Mouse (Mus musculus): ENCODE data around the gene Dap. TPM values are rescaled to one million over a fixed set of nuclear protein-coding genes. Genes with fewer than 3 reads are reported as not detected.

Dap gene
- polyA plus RNA-seq, 1 experiment, result 56.9 TPM

DNA sequence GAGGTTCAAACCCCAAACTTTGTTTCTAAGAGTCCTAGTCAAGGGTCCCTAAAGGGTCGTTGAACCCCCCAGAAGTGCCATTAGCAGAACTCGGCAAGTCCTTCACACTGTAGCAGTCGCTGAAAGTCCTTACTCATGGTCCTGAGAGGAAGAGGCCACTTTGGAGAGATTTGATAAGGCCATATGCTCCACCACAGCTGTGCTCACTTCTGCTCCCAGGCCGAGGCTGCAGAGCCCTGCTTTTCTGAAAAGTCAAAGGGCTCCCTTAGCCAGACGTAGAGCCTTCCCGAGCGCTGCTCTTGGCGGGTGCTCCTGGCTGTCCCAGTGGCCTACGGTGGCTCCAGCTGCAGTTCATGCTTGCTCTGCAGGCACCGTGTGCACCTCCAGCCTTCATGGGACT is 49.4 kb downstream of the Dap start:
- H3K27ac ChIP-seq (ENCODE audit: control insufficient read depth, insufficient read depth, low read depth, low read length, poor library complexity), result no peak overlapping the region
- no peaks in the 10 kb centered on the region for H3K4me1 ChIP-seq (ENCODE audit: control insufficient read depth, insufficient read depth, low read length)
- no peak for TF ChIP-seq POLR2A (IDR thresholded peaks at IDR 0.05; ENCODE audit: borderline replicate concordance, control insufficient read depth, low read depth, low read length)
- no peak for TF ChIP-seq CTCF (IDR thresholded peaks at IDR 0.05; ENCODE audit: control insufficient read depth, insufficient read depth, low read length)
- WGBS, result 21% methylated on average over 10 of the region's 10 CpGs
- H3K4me3 ChIP-seq (replicated peaks; ENCODE audit: control insufficient read depth, low read depth, low read length), result no peak overlapping the region

DNA sequence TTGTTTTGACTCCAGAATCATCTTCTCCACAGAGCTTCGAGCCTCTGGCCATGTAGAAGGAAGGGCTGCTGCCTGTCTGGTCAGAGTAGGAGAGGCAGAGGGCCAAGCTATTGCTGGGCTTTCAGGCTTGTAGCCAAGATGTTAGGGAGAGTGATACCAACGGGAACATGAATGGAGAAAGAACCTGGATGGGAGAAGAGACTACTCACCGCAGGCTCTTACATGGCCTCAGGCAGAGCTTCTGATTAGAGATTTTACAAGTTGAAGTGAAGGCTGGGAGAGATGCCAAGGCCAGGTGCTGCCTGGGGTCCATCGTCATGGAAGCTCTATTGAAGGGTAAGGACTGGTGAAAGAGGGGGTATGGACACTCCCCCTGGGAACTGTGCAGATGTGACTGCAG is 54.0 kb downstream of the Dap start:
- WGBS, result 74% methylated on average over 4 of the region's 4 CpGs
- no peak overlapping the region for H3K4me3 ChIP-seq (replicated peaks; ENCODE audit: control insufficient read depth, low read depth, low read length)
- no peak overlapping the region for H3K27ac ChIP-seq (ENCODE audit: control insufficient read depth, insufficient read depth, low read depth, low read length, poor library complexity)
- peaks cover 4% of the 10 kb centered on the region; the same call in 1 of the 2 replicates for H3K4me1 ChIP-seq (ENCODE audit: control insufficient read depth, insufficient read depth, low read length)
- TF ChIP-seq POLR2A (IDR thresholded peaks at IDR 0.05; ENCODE audit: borderline replicate concordance, control insufficient read depth, low read depth, low read length), result no peak
- no peak for TF ChIP-seq CTCF (IDR thresholded peaks at IDR 0.05; ENCODE audit: control insufficient read depth, insufficient read depth, low read length)

DNA sequence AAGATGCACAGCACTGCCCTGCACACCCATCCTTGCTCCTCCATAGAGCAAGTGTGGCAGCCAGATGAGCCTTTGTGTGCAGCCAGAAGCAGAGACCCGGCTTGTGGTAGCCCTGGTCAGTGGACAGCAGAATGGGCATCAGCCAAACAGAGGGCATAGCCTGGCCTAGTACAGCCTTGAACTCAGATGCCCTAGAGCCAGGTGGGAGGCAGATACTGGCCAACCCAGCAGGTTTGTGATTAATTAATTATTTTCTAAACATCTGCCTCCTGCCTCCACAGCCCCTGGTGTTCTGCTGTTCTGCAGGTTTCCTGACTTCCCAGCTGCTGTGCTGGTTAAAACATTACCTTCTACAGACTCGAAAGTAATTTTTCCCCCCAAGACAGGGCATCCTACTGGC is 55.0 kb downstream of the Dap start:
- WGBS, result 55% methylated on average over 2 of the region's 2 CpGs
- H3K4me3 ChIP-seq (replicated peaks; ENCODE audit: control insufficient read depth, low read depth, low read length), result no peak overlapping the region
- H3K4me1 ChIP-seq (ENCODE audit: control insufficient read depth, insufficient read depth, low read length), result peaks cover 4% of the 10 kb centered on the region; the same call in 1 of the 2 replicates
- no peak overlapping the region for H3K27ac ChIP-seq (ENCODE audit: control insufficient read depth, insufficient read depth, low read depth, low read length, poor library complexity)
- TF ChIP-seq CTCF (IDR thresholded peaks at IDR 0.05; ENCODE audit: control insufficient read depth, insufficient read depth, low read length) (no peak), POLR2A (IDR thresholded peaks at IDR 0.05; ENCODE audit: borderline replicate concordance, control insufficient read depth, low read depth, low read length) (no peak)

DNA sequence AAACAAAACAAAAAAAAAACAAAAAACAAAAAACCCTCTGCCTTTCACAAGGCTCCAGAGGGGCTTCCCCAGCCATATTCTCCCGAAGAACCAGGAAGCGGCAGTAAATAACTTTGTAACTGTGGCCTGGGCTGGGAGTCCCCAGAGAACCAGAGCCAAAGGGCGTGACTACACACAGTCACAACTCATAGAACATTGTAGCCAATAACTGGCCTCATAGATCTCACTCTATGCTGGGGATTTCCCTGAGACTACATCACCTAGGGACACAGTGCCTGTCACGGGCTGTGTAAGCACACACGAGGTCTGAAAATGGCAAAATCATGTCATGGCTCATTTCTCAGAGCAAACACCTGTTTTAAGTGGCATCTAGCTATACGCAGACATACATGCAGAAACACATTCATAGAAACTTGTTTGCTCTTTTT is 55.5 kb downstream of the Dap start:
- WGBS, result 31% methylated on average over 6 of the region's 6 CpGs
- TF ChIP-seq POLR2A (IDR thresholded peaks at IDR 0.05; ENCODE audit: borderline replicate concordance, control insufficient read depth, low read depth, low read length) (no peak), CTCF (IDR thresholded peaks at IDR 0.05; ENCODE audit: control insufficient read depth, insufficient read depth, low read length) (no peak)
- Histone ChIP-seq H3K4me3 (replicated peaks; ENCODE audit: control insufficient read depth, low read depth, low read length) (no peak overlapping the region), H3K4me1 (ENCODE audit: control insufficient read depth, insufficient read depth, low read length) (peaks cover 4% of the 10 kb centered on the region; the same call in 1 of the 2 replicates), H3K27ac (ENCODE audit: control insufficient read depth, insufficient read depth, low read depth, low read length, poor library complexity) (no peak overlapping the region)

DNA sequence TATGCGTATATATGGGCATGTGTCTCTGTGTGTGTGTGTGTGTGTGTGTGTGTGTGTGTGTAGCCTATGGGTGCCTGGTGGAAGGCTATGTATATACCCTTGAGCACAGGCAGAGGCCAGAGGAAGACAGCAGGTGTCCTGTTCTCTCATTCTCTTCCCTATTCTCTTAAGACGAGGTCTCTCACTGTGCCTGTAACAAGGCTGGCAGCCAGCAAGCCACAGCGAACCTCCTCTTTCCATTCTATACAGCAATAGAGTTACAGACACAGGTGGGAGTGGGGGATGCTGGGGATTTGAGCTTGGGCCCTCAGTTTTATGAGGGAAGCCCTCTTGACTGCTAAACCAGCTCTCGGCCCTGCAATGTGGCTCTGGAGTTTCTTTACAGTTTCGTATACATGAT is 55.9 kb downstream of the Dap start:
- TF ChIP-seq POLR2A (IDR thresholded peaks at IDR 0.05; ENCODE audit: borderline replicate concordance, control insufficient read depth, low read depth, low read length) (no peak), CTCF (IDR thresholded peaks at IDR 0.05; ENCODE audit: control insufficient read depth, insufficient read depth, low read length) (no peak)
- Histone ChIP-seq H3K4me1 (ENCODE audit: control insufficient read depth, insufficient read depth, low read length) (peaks cover 4% of the 10 kb centered on the region; the same call in 1 of the 2 replicates), H3K27ac (ENCODE audit: control insufficient read depth, insufficient read depth, low read depth, low read length, poor library complexity) (no peak overlapping the region), H3K4me3 (replicated peaks; ENCODE audit: control insufficient read depth, low read depth, low read length) (no peak overlapping the region)
- 74% methylated on average over 5 of the region's 5 CpGs for WGBS

DNA sequence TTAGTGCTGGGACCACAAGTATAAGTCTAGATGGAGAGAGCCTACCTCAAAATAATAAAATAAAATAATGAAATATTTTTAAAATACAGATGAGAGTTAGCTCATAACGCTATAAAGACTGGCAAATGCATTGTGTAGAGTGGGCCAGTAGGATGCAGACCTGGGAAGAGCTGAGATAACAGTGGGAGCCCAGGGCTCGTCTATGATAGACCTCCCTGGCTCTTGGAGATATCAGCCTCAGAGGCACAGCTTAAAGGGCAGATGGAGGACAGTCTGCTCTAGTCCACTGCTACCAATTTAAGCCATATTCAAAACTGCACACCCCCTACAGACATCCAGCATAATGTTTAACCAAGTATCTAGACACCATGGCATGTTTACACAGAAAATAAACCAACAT is 56.6 kb downstream of the Dap start:
- Histone ChIP-seq H3K4me1 (ENCODE audit: control insufficient read depth, insufficient read depth, low read length) (peaks cover 4% of the 10 kb centered on the region; the same call in 1 of the 2 replicates), H3K27ac (ENCODE audit: control insufficient read depth, insufficient read depth, low read depth, low read length, poor library complexity) (no peak overlapping the region), H3K4me3 (replicated peaks; ENCODE audit: control insufficient read depth, low read depth, low read length) (no peak overlapping the region)
- WGBS, result 64% methylated on average over 2 of the region's 2 CpGs
- TF ChIP-seq CTCF (IDR thresholded peaks at IDR 0.05; ENCODE audit: control insufficient read depth, insufficient read depth, low read length) (no peak), POLR2A (IDR thresholded peaks at IDR 0.05; ENCODE audit: borderline replicate concordance, control insufficient read depth, low read depth, low read length) (no peak)

DNA sequence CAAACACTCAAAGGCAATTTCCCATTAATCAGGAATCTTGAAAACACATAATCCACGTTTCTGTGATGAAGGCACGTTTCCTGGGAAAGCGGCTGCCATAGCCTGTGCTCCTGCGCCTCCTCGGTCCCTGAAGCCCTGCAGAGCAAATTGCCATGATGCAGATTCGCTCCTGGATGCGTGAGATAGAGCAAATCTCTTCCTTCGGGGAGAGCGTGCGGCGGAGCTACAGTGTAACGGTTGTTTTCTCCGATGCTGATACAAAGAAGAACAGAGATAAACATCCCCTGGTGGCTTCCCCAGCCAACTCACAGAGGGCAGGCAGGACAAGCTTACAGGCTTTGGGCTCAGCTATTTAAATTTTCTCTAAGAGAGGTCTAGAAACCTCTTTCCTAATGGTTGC is 57.7 kb downstream of the Dap start:
- no peak overlapping the region for H3K4me3 ChIP-seq (replicated peaks; ENCODE audit: control insufficient read depth, low read depth, low read length)
- H3K4me1 ChIP-seq (ENCODE audit: control insufficient read depth, insufficient read depth, low read length), result peaks cover 4% of the 10 kb centered on the region; the same call in 1 of the 2 replicates
- no peak overlapping the region for H3K27ac ChIP-seq (ENCODE audit: control insufficient read depth, insufficient read depth, low read depth, low read length, poor library complexity)
- no peak for TF ChIP-seq POLR2A (IDR thresholded peaks at IDR 0.05; ENCODE audit: borderline replicate concordance, control insufficient read depth, low read depth, low read length)
- TF ChIP-seq CTCF (IDR thresholded peaks at IDR 0.05; ENCODE audit: control insufficient read depth, insufficient read depth, low read length), result no peak
- WGBS, result 70% methylated on average over 13 of the region's 13 CpGs

DNA sequence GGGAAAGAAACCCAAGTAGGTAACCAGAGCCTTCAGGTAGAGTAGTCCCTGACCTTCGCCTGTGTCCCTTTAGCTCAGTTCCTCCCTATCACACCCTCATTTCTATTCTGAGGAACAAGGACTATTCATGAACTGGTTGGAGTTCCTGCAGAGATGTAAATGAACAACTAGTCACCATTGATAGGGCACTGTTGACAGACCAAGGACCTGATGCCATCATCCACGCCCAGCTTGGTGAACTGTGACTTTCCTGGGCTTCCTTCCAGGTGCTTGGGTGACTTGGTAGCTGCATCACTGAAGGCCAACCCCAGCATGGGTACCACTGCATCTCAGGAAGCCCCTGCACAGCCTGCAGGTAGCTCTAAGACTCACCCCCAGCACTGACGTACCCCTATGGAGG is 58.2 kb downstream of the Dap start:
- Histone ChIP-seq H3K4me1 (ENCODE audit: control insufficient read depth, insufficient read depth, low read length) (peaks cover 4% of the 10 kb centered on the region; the same call in 1 of the 2 replicates), H3K27ac (ENCODE audit: control insufficient read depth, insufficient read depth, low read depth, low read length, poor library complexity) (no peak overlapping the region), H3K4me3 (replicated peaks; ENCODE audit: control insufficient read depth, low read depth, low read length) (no peak overlapping the region)
- TF ChIP-seq POLR2A (IDR thresholded peaks at IDR 0.05; ENCODE audit: borderline replicate concordance, control insufficient read depth, low read depth, low read length), result no peak
- no peak for TF ChIP-seq CTCF (IDR thresholded peaks at IDR 0.05; ENCODE audit: control insufficient read depth, insufficient read depth, low read length)
- WGBS, result 70% methylated on average over 3 of the region's 3 CpGs

DNA sequence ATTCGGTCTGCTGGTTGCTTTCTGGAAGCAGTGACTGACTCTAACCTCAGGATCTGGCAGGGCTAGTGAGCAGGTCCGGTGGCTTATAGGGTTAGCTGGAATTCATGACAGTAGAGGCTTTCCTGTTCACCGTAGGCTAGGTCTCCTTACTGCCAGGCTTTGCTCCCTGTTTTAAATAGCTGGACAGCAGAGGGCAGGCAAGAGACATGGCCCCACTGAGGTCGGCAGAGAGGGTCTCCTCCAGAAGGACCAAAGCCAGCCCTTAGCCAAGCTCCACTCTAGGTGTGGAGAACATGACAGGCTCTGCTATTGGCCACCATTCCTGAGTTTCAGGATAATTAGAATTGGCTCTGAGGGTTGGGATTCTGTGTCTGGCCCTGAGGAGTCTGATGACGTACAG is 60.0 kb downstream of the Dap start:
- 63% methylated on average over 5 of the region's 5 CpGs for WGBS
- H3K27ac ChIP-seq (ENCODE audit: control insufficient read depth, insufficient read depth, low read depth, low read length, poor library complexity), result no peak overlapping the region
- H3K4me3 ChIP-seq (replicated peaks; ENCODE audit: control insufficient read depth, low read depth, low read length), result no peak overlapping the region
- no peak for TF ChIP-seq POLR2A (IDR thresholded peaks at IDR 0.05; ENCODE audit: borderline replicate concordance, control insufficient read depth, low read depth, low read length)
- H3K4me1 ChIP-seq (ENCODE audit: control insufficient read depth, insufficient read depth, low read length), result peaks cover 4% of the 10 kb centered on the region; the same call in 1 of the 2 replicates
